Mouse (Mus musculus) CH12.LX (cell line): Measurements from ENCODE around the gene Ms4a1. TPM values are rescaled to one million over a fixed set of nuclear protein-coding genes. Genes with fewer than 3 reads are reported as not detected.

Experiments
- DNase-seq: peaks from one replicate; pipeline ENCODE4 v3.0.0-alpha.2; 2013; ENCODE audit errors: extremely low read depth
- H3K27ac ChIP-seq: 2 replicates; pipeline ENCODE4 v1.5.1; 2012; ENCODE audit warnings: low read depth, mild to moderate bottlenecking, control low read depth, moderate library complexity; ENCODE audit not compliant: insufficient read depth
- H3K27me3 ChIP-seq: replicated peaks from 2 replicates; pipeline ENCODE3; 2012; ENCODE audit warnings: inconsistent platforms
- H3K36me3 ChIP-seq, 2 experiments: replicated peaks in 1 of 2; 2 replicates each; pipeline versions ENCODE3 to v1.6.1; 2012; ENCODE audit warnings: inconsistent platforms in 1 of 2, low read length in 1 of 2, mild to moderate bottlenecking in 1 of 2, mixed read lengths in 1 of 2, moderate library complexity in 1 of 2; ENCODE audit not compliant: control insufficient read depth in 1 of 2, insufficient read depth in 1 of 2
- H3K4me1 ChIP-seq, 2 experiments: 2 replicates each; pipeline ENCODE4 v1.6.1; 2012; ENCODE audit warnings: inconsistent platforms in 1 of 2, moderate library complexity in 1 of 2; ENCODE audit not compliant: insufficient read depth in 2 of 2, control insufficient read depth in 1 of 2
- H3K4me2 ChIP-seq: 2 replicates; pipeline ENCODE4 v1.6.1; 2012; ENCODE audit warnings: low read depth, mild to moderate bottlenecking, control low read depth; ENCODE audit not compliant: poor library complexity, insufficient read depth, severe bottlenecking
- H3K4me3 ChIP-seq, 3 experiments: fragments of 150-350 bp in 1 of 3; sonication (generic) in 1 of 3; replicated peaks in 1 of 3; 2 replicates each; pipeline versions ENCODE3 to v1.5.1; 2011 to 2012; ENCODE audit warnings: low read depth in 2 of 3, low read length in 2 of 3, mild to moderate bottlenecking in 2 of 3, moderate library complexity in 2 of 3, control low read depth in 1 of 3, improper control_type of control experiment in 1 of 3, inconsistent platforms in 1 of 3, mixed read lengths in 1 of 3; ENCODE audit not compliant: poor library complexity in 1 of 3
- H3K79me2 ChIP-seq: replicated peaks from 2 replicates; pipeline ENCODE4 v1.6.1; 2012; ENCODE audit warnings: mild to moderate bottlenecking, moderate library complexity; ENCODE audit not compliant: control insufficient read depth, poor library complexity, insufficient read depth, severe bottlenecking; ENCODE audit errors: extremely low read depth
- H3K9ac ChIP-seq: 2 replicates; pipeline ENCODE4 v1.6.1; 2012; ENCODE audit warnings: low read depth, mild to moderate bottlenecking, control low read depth, moderate library complexity; ENCODE audit not compliant: insufficient read depth
- H3K9me3 ChIP-seq: replicated peaks from 2 replicates; pipeline ENCODE3; 2012; ENCODE audit warnings: low read length, inconsistent platforms, mixed read lengths
- BHLHE40 ChIP-seq: IDR thresholded peaks from 2 replicates; pipeline ENCODE4 v1.6.1; 2011; ENCODE audit warnings: mild to moderate bottlenecking, low read depth, low read length, improper control_type of control experiment
- CHD1 ChIP-seq: IDR thresholded peaks from 2 replicates; pipeline ENCODE4 v1.6.1; 2012; ENCODE audit warnings: low read depth, low read length, improper control_type of control experiment, inconsistent platforms
- CTCF ChIP-seq, 2 experiments: IDR thresholded peaks in 1 of 2; conservative IDR thresholded peaks in 1 of 2; 2 replicates each; pipeline ENCODE4 v1.5.1; 2011 to 2012; ENCODE audit warnings: low read depth in 2 of 2, low read length in 2 of 2, improper control_type of control experiment in 1 of 2, inconsistent platforms in 1 of 2, mild to moderate bottlenecking in 1 of 2, moderate library complexity in 1 of 2
- E2F4 ChIP-seq: IDR thresholded peaks from 2 replicates; pipeline ENCODE4 v1.6.1; 2011; ENCODE audit warnings: low read depth, low read length, improper control_type of control experiment; ENCODE audit not compliant: insufficient replicate concordance
- ELF1 ChIP-seq: IDR thresholded peaks from 2 replicates; pipeline ENCODE4 v1.6.1; 2014; ENCODE audit warnings: low read depth, mild to moderate bottlenecking, inconsistent platforms, low read length, improper control_type of control experiment
- EP300 ChIP-seq: IDR thresholded peaks from 2 replicates; pipeline ENCODE4 v1.6.1; 2011; ENCODE audit warnings: low read length, improper control_type of control experiment
- HCFC1 ChIP-seq: IDR thresholded peaks from 2 replicates; pipeline ENCODE4 v1.6.1; 2012; ENCODE audit warnings: low read depth, mild to moderate bottlenecking, inconsistent platforms, low read length, improper control_type of control experiment
- IRF4 ChIP-seq: IDR thresholded peaks from 2 replicates; pipeline ENCODE4 v1.6.1; 2014; ENCODE audit warnings: low read depth, mild to moderate bottlenecking, inconsistent platforms, low read length, improper control_type of control experiment
- JUN ChIP-seq: IDR thresholded peaks from 2 replicates; pipeline ENCODE4 v1.6.1; 2011; ENCODE audit warnings: low read depth, mild to moderate bottlenecking, low read length, improper control_type of control experiment, moderate library complexity; ENCODE audit not compliant: insufficient read depth
- JUND ChIP-seq: conservative IDR thresholded peaks from 2 replicates; pipeline ENCODE4 v1.6.1; 2011; ENCODE audit warnings: low read depth, low read length, improper control_type of control experiment
- KAT2A ChIP-seq: IDR thresholded peaks from 2 replicates; pipeline ENCODE4 v1.6.1; 2012; ENCODE audit warnings: low read length, improper control_type of control experiment, inconsistent platforms; ENCODE audit not compliant: insufficient replicate concordance
- MAFK ChIP-seq: IDR thresholded peaks from 2 replicates; pipeline ENCODE4 v1.6.1; 2011; ENCODE audit warnings: low read length, improper control_type of control experiment; ENCODE audit not compliant: insufficient replicate concordance
- MAZ ChIP-seq: IDR thresholded peaks from 2 replicates; pipeline ENCODE4 v1.6.1; 2012; ENCODE audit warnings: low read depth, mild to moderate bottlenecking, inconsistent platforms, low read length, improper control_type of control experiment, moderate library complexity
- MEF2A ChIP-seq: IDR thresholded peaks from 2 replicates; pipeline ENCODE4 v1.6.1; 2014; ENCODE audit warnings: low read depth, mild to moderate bottlenecking, inconsistent platforms, low read length, improper control_type of control experiment, borderline replicate concordance
- MXI1 ChIP-seq: IDR thresholded peaks from 2 replicates; pipeline ENCODE4 v1.6.1; 2011; ENCODE audit warnings: mild to moderate bottlenecking, low read depth, low read length, improper control_type of control experiment
- NELFE ChIP-seq: IDR thresholded peaks from 2 replicates; pipeline ENCODE4 v1.6.1; 2011; ENCODE audit warnings: low read depth, low read length, improper control_type of control experiment
- PAX5 ChIP-seq: IDR thresholded peaks from 2 replicates; pipeline ENCODE4 v1.6.1; 2012; ENCODE audit warnings: low read length, inconsistent platforms, mixed read lengths
- RAD21 ChIP-seq: IDR thresholded peaks from 2 replicates; pipeline ENCODE4 v1.6.1; 2011; ENCODE audit warnings: low read depth, mild to moderate bottlenecking, low read length, improper control_type of control experiment, moderate library complexity
- SIN3A ChIP-seq: IDR thresholded peaks from 2 replicates; pipeline ENCODE4 v1.6.1; 2012; ENCODE audit warnings: low read length, improper control_type of control experiment, inconsistent platforms
- SMC3 ChIP-seq: IDR thresholded peaks from 2 replicates; pipeline ENCODE4 v1.6.1; 2011; ENCODE audit warnings: low read depth, low read length, improper control_type of control experiment
- TBP ChIP-seq: conservative IDR thresholded peaks from 2 replicates; pipeline ENCODE4 v1.6.1; 2011; ENCODE audit warnings: low read depth, low read length, improper control_type of control experiment
- USF2 ChIP-seq: conservative IDR thresholded peaks from 2 replicates; pipeline ENCODE4 v1.6.1; 2011; ENCODE audit warnings: low read depth, low read length, improper control_type of control experiment
- ZC3H11A ChIP-seq: IDR thresholded peaks from 2 replicates; pipeline ENCODE4 v1.6.1; 2012; ENCODE audit warnings: low read depth, mild to moderate bottlenecking, inconsistent platforms, low read length, improper control_type of control experiment
- ZMIZ1 ChIP-seq: IDR thresholded peaks from 2 replicates; pipeline ENCODE4 v1.6.1; 2012; ENCODE audit warnings: low read depth, mild to moderate bottlenecking, inconsistent platforms, low read length, improper control_type of control experiment
- dilution Hi-C: fragments of 300-500 bp; cut with MboI; formaldehyde crosslinking; loops from 2 replicates; pipeline ENCODE4 v1.14.3; 2020; ENCODE audit warnings: low sequenced_read_pairs; ENCODE audit not compliant: extremely low pct_unique_long_range_greater_than_20kb, extremely low pct_ligation_motif_present
- in situ Hi-C: fragments of 300-500 bp; cut with MboI; formaldehyde crosslinking; loops from 3 replicates; pipeline ENCODE4 v1.14.3; 2019; ENCODE audit warnings: low sequenced_read_pairs, low pct_ligation_motif_present, low pct_unique_long_range_greater_than_20kb, mixed read lengths
- polyA plus RNA-seq: library from polyadenylated mRNA; unstranded; fragments of >175 nt; gene quantifications from 2 replicates; pipeline ENCODE4 v1.2.1, GENCODE M21; 2012; ENCODE audit warnings: low read depth; ENCODE audit not compliant: insufficient read length
- total RNA-seq, 2 experiments: library from RNA; depleted of rRNA; stranded (reverse); fragments of 300-350 nt in 1 of 2; fragments of >200 nt in 1 of 2; gene quantifications; 2 replicates each; pipeline ENCODE4 v1.2.3; 2012 to 2014

Gene Ms4a1
- total and polyA plus RNA-seq, 3 experiments: 106 to 642 (median 387) TPM

DNA sequence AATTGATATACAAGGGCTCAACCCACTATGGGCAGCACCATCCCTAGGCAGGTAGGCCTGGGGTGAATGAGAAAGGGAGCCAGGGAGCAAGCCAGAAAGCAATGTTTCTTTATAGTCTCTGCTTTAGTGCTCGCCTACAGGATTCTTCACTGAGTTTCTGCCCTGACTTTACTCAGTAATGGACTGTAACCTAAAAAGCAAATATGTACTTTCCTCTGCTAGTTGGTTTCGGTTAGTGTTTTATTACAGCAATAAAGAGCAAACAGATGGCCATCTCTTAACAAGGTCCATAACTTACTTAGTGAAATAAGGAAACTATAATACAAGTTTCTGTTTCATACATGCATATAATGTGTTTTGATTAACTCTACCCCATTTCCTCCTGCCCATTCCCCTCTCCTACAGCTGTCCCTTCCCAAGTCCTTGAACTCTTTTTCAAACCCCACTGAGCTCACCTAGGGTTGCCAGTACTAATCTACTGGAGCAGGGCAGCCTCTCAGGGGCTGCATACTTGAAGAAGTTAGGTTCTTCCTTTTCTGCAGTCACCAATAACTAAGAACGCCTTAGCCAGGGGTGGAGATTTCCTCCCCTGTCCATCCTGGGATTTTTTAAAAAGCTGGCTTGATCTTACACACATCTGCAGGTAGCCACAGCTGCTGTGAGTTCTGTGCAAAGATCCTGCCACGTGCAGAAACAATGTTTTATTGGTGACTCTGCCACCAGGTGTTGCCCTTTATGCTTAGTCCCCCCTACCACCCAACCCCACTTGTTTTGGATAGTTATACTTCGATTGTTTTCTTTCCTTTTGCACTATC is 30.9 kb downstream of the Ms4a1 start:
- H3K27me3 ChIP-seq: no peaks in the 10 kb centered on the region
- no peak overlapping the region for H3K4me2 ChIP-seq
- no peak overlapping the region for H3K27ac ChIP-seq
- H3K4me3 ChIP-seq: no peak overlapping the region
- no peaks in the 10 kb centered on the region for H3K79me2 ChIP-seq
- in situ Hi-C loops: no loop called here
- no peak overlapping the region for H3K9ac ChIP-seq
- TF ChIP-seq USF2 (no peak), SIN3A (no peak), IRF4 (no peak), EP300 (no peak), MEF2A (no peak), JUN (no peak), SMC3 (no peak), CTCF (conservative IDR thresholded peaks at IDR 0.05 in 1 of 2, IDR thresholded peaks at IDR 0.05 in 1 of 2; ENCODE audit: low read depth in 2 of 2, low read length in 2 of 2) (no peak), MAFK (no peak), ZC3H11A (no peak), JUND (no peak), MXI1 (no peak), PAX5 (no peak), E2F4 (no peak), ZMIZ1 (no peak), ELF1 (no peak), HCFC1 (no peak), BHLHE40 (no peak), RAD21 (no peak), NELFE (no peak)
- TF ChIP-seq, all 38 proteins: peak for 0
- H3K4me1 ChIP-seq: peaks cover 0 to 18% of the 10 kb centered on the region in 2 experiments; a peak in 2 of 4 replicates
- no peaks in the 10 kb centered on the region for H3K9me3 ChIP-seq
- H3K36me3 ChIP-seq: no peaks in the 10 kb centered on the region
- dilution Hi-C loops: no loop called here
- no peak for DNase-seq

DNA sequence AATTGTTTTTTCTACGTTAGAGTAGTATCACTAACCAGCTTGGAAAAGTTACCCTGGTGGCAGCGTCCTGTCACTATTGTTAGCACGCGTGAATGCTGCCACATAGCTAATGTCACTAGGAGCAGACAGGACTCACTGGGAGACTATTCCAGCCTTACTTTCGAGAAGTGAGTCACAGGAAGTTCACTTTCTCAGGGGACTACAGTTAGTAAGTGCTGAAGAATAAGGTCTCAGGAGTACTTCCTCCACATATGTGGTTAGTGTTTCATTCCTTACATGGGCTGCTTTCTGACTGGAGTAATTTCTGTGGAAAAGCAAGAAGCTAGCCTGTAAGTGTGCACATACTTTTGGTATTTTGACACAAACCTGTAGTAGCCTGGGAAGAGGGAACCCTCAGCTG is 31.8 kb downstream of the Ms4a1 start:
- Histone ChIP-seq H3K4me1 (peaks cover 0 to 18% of the 10 kb centered on the region in 2 experiments; a peak in 2 of 4 replicates), H3K9me3 (no peaks in the 10 kb centered on the region), H3K9ac (no peak overlapping the region), H3K27me3 (no peaks in the 10 kb centered on the region), H3K27ac (no peak overlapping the region), H3K4me2 (no peak overlapping the region), H3K36me3 (no peaks in the 10 kb centered on the region), H3K79me2 (no peaks in the 10 kb centered on the region), H3K4me3 (no peak overlapping the region)
- TF ChIP-seq KAT2A (no peak), CHD1 (no peak), TBP (no peak), MAZ (no peak)
- no peak for DNase-seq
- in situ Hi-C loops (no loop called here), dilution Hi-C loops (no loop called here)
